Mouse (Mus musculus) fibroblast of lung, adult 2 months (primary cell): ENCODE data around the gene Clint1.

Experiments
- DNase-seq: peaks from one replicate; pipeline ENCODE4 v3.0.0-alpha.2; 2011; ENCODE audit warnings: low read depth

Gene Clint1

DNA sequence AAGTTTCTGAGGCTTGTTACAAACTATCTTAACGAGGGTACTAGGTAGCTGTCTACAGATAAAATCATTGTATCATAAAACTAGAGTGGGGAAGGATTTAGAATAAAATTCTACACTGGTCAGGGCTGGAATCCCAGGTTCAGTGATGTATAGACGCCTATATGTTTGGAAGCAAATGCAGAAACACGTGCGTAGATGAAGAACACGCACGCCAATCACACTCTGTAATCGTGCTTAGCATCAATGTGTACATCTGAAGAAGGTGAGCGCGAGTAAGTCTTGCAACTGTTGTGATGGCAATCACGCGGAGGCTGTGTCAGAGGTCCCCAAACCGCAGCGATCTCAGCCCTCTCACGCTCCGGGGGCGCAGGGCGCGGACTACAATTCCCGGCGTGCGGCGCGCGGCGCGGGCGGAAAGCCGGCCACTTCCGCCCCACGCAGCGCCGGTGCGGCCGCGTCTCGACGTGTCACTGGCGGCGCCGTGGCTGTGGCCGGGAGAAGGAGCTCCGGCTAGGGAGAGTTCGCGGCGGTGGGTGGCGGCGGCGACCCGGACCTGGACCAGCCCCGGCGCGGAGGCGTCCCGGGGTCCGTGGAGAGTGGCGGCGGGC is at the start of gene Clint1:
TSS of gene Clint1 (plus strand) at position 536 of the 608 bp plus-strand sequence.
- DNase-seq = no peak

DNA sequence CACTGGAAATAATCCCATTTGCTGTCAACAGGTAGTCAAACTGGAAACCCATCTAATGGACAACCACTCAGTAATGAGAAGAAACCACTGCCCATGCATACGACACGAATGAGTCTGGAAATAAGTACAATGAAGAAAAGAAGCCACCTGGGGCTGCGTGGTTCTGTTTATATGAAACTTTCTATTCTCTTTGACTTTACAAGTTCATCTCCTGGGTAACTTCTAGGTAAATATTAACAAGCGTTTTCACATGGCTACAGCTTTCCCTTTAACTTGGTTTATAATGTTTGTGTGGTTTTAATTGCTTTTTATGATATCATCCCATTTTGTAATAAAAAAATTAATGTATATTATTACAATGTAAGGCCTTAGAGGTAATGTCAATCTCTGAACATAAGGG is 47.8 kb upstream of the Clint1 start:
- no peak for DNase-seq

DNA sequence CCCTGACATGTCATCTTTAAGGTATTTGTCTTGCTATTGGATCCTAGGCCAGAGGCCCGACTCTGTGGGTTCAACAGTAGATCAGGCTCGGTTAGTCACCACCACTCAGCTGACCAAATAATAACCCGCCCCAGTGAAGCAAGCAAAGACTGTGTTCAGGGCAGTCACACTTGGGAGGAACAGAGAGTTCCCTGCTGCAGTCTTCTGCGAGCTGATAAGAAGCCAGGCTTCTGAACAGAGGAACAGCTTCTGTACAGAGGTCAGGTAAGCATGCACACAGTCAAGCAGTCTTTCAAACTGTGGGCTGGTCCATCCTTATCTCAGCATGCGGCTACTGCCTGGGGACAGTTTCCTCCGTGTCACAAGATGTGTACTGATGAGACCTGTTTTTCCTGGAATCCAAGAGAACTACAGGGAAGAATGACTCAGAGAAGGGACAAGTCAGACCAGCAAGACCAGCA is 46.5 kb upstream of the Clint1 start:
- peak; percentile 68 for DNase-seq

DNA sequence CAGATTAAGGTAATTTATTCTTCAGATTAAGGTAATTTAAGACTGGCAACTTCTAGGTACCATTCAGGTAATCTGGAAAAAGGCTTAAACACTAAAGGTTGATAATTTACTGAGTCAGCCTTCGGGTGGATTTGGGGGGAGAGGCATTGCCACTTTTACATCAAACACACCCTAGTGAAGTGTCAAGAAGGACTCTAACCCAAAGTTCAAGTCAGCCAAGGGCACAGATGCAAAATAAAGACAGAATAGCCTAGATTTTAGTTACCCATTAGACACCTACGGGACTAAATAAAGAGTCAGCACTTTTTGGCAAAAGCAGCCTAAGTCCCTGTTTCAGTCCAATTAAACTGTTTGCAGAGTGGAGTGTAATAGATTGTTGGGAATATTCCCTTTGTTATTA is 46.0 kb upstream of the Clint1 start:
- no peak for DNase-seq

DNA sequence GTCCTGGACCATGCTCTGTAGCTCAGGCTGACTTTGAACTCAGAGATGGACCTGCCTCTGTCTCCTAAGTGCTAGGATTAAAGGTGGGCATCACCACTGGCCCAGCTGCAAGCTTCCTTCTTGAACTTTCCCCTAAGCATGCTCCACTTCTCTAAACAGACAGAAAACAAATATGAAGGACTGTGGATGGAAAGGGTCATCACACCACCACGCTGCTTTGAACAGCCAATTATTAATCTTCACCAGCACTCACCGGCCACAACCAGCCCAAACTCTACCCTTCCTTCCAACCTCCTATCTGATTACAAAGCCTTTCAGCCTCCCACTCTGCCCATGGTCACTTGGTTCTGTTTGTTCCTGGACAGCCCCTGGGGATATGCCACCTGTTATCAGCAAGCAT is 45.6 kb upstream of the Clint1 start:
- no peak for DNase-seq

DNA sequence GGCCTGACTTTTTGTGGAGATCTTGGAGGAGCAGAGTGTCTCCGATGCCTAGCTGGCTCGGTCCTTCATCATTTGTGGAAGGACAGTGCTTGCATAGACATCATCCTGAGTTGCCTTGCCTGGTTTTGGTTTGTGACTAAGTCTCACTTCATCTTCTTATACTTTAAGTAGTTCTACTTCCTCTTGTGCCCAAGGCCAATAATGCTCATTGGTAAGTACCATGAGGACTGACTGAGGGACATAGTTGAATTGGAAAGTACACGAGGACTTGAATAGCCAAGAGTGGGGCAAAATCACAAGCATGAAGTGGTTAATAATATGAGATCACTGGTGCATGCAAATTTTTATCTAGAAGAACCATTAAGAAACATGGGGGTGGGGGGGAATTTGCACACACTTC is 45.0 kb upstream of the Clint1 start:
- DNase-seq = no peak

DNA sequence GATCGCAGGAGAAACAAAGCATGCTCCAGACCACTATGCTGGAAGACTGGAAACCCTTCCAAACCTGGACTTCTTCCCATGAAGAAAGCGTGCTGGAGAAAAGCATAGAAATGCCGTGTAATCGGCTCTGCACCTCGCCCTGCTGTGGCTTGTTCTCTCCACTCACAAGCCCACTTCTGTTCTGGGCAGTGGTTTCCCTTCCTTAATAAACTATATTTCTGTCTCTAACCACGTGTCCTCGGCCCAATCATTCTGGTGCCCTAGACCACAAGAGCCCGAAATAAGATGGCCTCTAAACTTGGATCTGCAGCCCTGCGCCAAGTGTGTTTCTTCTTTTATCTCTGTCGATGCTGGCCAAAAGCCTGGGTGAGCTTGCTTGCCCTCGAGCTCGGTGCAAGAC is 44.0 kb upstream of the Clint1 start:
- DNase-seq = no peak

DNA sequence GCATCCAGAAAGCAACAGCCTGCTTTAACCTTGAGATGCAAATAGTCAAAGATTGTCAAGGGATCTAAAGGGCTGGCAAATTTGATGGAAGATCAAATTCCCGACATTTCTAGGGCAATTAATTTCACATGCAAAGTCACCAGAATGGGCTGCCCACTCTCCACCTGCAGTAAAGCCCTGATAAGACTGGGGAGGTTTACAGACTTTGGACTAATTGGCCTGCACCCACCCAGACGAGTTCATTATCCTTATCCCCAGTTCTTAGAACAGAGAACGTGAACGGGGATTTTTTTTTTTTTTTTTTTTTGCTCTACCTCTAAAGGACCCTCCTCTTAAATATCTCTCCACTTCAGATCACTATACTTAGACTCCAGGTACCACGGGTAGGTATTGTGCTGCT is 42.4 kb upstream of the Clint1 start:
- DNase-seq = no peak

DNA sequence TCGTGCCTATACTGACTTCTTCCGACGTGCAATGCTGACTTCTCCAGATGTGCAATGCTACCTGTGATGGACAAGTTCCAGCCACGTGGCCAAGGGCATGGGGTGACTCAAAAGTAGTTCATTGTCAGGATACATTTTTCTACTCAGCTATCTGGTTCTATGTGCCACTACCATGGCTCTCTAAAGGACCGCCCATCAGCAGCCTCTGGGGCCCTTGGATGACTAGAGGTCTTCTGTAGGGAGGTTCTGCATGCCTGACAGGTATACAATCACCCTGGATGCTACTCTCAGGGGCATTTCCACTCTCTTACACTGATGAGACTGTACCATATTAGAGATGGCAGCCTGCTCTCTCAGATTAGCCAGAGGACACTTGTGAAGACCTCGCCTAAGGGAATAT is 41.8 kb upstream of the Clint1 start:
- DNase-seq = no peak

DNA sequence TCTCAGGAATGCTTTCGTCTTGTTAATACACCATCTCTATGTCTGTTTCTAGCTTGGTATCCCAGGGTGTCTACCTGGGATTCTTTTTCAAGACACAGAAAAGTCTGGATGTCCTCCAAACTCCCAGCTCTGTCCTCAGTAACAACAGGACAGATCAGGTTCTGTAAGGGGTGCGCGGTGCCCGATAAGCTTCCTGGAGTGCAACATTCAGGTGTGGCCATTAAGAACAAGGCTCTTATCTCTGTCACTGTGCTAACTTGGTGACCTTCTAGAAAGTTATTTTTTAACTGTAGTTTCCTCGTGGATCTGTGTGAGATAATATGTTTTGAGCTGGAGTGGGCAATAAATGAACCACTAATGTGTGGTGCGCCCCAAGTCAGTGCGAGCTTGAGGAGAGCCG is 41.0 kb upstream of the Clint1 start:
- DNase-seq = no peak

DNA sequence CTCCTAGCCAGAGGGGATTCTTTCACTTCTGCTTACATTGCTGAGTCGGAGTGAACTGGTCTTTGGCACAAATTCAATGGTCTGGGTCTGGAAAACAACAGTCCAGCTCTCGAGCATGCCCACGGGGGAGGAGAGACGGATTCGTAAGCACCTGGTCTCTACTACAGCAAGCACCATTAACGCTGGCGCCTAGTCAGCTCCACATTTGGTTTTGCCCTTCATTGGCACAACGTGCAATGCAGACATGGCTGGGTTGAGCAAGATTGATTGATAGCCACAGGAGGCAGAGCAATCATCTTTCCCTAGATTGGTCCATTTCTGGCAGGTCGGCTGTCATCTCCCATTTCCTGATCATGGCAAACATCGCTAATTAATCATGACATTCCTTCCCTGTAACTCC is 36.2 kb upstream of the Clint1 start:
- no peak for DNase-seq

DNA sequence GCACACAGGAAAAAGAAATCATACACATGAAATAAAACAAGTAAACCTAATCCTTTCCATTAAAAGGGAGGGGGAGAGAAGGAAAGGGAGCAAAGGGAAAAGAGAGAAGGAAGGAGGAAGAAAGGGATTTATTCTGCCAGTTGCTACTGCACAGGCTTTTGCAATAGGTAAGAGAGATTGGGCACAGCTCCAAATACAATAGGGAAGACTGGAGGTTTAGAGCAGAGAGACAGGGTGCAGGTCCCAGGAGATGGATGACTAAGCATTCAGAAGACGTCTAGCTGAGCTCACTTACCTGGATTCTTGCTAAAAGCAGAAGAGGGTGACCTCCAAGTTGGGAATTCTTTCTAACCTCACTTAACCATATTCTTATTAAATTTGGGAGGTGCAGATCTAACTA is 35.1 kb upstream of the Clint1 start:
- no peak for DNase-seq

DNA sequence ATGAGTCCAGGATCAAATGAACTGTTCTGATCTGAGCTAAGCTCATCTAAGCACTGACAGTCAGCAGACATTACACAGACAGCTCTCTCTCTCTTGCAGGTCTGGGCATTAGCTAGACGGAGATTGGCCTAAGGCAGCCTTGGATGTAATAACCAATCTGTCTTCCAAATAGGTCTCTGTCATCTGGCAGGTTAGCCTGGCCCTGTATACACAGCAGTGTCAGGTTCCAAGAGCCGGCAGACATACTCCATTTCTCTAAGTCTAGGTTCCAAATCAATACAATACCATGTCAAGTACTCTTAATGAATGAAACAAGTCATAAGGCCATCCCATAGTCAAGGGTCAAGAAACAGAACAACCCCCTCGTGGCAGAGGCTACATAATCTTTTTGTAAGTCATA is 33.9 kb upstream of the Clint1 start:
- DNase-seq = peak; percentile 42

DNA sequence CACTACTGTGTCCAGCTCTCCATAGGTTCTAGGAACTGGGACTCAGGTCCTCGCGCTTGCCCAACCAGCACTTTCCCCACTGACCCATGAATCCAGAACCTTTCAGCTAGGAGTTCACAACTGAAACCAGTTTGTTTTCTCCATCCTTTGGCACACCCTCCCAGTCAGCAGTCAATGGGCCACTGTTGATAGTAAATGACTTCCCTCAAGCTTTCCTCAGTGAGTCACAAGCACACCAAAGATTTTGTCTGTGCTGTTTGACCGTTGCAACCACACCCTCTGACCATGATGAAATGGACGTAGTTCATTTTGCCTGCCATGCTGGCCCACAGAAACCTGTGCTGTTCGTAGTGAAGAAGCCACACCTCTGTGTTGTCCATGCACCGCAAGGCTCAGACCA is 30.9 kb upstream of the Clint1 start:
- peak; percentile 47 for DNase-seq

DNA sequence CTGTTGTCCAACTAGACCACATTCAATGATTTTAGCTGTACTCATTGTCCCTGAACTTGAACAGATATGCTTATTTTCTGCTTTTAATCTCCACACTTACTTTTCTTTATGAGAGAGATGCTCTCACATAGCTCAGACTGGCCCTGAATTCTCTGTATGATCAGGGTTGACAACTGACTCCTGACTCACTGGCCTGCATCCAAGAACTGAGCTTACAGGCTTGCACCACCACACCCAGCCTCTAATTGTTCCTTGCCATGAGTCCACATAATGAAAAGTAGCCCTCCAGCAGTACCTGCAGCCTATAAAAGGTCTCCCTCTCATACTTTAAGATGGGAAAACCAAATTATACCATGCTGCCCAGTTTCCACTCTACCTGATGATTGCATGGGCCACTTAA is 21.7 kb upstream of the Clint1 start:
- no peak for DNase-seq

DNA sequence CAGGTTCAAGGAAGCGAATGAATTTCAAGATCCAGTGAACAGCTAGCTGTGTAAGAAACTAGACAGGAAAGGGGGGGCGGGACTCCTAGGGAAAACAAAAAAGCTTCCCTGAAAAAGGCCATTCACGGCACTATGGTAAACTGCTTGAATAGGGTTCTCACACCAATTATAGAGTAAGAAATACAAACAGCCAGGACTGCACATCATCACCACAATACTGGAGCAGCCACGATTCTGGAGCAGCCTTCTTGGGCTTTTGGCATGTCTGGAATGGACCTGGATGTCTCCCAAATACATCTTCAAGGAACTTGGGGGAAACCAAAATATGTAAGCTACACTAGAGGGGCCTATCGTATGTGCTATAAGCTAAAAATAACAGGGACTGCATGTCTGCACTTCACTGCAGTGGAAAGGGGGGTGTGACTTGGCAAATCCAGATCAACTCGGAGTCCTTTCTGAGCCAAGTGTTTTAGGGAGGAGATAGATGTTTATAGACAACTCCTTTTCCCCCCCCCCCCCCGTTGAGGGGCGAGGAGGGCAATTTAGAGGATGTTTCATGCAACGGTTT is 21.0 kb upstream of the Clint1 start:
- DNase-seq = peak; percentile 51

DNA sequence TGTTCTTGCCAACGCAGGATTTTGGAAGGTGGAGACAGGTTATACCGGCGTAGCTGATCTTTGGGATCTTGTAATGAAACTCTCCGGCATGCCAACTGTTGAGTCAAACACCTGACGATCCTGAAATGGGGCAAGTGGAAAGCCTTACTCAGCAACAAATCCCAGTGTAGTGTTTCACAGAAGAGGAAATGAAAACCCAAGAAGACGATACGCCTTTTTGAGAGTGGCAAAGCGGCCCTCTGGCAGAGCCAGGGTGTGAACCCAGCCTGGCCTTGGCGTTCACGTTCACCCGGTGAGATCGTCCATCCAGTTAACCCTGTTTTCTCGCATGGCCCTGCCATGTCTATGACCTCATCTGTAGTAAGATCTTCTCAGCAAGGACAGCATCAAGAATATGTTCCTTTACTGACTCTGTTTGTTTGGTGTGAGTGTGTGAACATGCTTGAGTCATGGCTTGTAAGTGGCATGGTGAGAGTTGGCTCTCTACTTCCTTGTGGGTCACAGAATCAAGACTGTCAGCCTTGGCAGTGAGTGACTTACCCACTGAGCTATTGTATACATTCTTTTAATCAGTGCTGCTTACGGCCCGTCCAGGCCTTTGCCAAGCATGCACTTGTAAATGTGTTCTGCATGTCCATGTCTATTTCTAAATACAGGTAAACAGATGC is 20.2 kb upstream of the Clint1 start:
- DNase-seq = no peak

DNA sequence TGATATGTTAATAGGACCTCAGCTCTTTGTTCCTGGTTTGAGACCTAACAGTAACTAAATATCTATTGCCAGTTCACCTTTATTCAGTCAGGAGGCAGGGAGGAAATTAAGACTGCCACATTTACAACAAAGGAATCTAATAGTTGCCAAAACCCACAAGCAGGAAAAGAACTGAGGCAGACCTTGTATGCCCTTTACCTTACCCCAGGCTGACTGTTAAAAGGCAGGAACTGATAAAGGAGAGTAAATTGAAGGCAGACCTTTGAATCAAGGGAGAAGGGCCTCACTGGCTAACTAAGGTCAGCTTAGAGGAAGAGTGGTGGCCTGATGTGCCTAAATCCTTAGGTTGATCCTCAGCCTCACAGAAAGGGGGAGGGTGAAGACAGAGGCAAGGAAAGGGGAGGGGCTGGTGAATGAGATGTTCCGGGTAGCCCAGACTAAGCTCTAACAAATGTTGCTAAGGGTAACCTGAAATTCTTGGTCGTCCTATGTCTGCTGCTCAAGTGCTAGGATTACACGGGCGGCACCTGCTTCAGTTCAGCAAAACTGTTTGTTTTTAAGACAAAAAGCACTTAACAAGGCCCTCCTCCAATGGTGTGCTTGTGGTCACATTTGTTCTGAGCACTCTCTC is 16.1 kb upstream of the Clint1 start:
- no peak for DNase-seq

DNA sequence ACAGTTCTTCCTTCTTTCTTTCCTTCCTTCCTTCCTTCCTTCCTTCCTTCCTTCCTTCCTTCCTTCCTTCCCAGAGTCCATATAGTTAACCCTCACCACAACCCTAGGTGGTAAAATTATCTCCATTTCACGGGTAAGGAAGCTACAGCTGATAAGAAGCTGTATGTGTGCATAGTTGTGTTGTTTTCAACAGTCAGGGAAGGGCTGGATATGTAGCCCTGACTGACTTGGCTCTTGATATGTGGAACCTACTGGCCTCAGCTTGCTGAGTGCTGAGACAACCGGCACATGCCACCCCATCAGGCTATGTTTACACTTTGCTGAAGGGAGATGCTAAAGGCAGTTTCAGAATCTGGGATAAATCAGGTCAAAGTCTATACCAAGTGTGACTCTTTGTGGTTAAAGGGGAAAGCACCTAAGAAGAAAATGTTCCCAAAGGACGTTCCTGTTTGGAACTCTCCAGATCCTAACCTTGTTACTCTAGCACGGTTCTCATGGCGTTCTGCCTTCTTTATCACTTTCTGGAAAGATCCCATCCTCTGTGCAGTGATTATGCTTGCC is 14.5 kb upstream of the Clint1 start:
- no peak for DNase-seq

DNA sequence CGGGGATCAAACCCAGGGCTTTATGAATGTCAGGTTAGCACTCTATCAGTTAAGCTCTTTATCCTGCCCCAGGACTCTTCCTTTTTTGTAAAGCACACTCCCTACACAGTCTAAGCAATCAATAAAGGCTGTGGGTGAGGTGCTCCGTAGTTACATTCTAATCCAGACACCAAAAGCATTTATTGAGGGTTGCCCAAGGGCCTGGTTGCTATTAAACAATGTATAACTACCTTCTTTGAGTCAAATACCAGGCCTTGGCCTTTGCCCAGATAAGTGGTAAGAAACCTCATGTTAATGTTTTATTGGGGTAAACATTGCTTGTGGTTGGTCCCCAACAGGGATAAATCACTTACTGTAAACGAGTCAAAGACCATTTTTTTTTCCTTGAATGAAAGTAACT is 13.4 kb upstream of the Clint1 start:
- DNase-seq = no peak

DNA sequence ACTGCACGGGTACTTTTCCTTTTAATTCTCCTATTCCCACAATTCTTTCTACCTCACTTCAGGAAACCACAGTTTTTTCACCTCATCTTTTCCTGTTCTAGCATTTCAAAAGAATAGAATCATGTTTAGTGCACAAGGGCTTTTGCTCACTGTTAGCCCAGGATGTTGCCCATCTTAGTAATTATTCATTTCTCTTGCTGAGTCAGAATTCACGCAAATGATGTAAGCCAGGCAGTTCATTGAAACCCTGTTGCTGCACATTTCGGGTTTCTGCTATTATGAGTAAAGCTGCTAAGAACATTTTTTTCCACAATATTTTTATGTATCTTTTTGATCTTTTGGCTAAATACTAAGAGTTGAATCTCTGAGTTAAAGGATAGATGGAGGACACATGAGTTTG is 11.5 kb upstream of the Clint1 start:
- DNase-seq = no peak

DNA sequence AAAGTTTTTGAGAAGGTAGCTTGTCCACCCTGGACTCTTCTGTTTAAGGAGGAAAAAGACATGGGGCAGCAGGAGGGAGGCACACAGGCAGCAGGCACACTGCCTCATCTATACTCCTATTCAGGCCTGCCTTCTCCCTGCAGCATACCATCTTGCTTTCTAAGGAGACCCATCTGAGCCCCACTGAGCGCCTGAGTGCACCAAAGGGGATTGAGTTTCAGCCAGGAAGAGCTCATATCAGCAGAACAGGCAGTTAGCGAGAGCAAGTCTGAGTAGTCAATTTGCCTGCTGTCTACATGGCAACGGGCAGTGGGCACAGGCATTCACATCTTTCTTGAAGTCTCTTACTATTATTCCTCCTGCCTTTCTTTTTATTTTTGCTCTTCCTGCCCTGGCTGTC is 5.8 kb upstream of the Clint1 start:
- no peak for DNase-seq

DNA sequence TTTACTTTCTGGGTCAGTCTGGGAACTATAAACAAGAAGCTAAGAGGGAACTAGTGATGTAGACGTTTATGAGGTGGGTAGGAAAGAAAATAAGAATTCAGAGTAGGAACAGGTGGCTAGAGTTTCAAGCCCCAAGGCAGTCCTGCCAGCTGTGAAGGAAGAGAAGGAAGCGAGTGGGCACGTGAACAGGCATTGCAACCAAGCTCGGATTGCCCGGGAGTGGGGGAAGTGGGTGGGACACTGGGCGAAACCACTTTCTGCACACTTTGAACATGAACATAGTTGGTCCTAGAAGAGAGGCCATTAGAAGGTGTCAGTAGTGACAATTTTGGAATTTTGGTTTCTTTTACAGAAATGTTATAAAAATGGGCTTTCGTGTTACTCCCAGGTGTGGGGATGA is 4.3 kb upstream of the Clint1 start:
- no peak for DNase-seq
